Comparison of ENCODE assay signal across 12 mouse cellular contexts in the genomic region with DNA sequence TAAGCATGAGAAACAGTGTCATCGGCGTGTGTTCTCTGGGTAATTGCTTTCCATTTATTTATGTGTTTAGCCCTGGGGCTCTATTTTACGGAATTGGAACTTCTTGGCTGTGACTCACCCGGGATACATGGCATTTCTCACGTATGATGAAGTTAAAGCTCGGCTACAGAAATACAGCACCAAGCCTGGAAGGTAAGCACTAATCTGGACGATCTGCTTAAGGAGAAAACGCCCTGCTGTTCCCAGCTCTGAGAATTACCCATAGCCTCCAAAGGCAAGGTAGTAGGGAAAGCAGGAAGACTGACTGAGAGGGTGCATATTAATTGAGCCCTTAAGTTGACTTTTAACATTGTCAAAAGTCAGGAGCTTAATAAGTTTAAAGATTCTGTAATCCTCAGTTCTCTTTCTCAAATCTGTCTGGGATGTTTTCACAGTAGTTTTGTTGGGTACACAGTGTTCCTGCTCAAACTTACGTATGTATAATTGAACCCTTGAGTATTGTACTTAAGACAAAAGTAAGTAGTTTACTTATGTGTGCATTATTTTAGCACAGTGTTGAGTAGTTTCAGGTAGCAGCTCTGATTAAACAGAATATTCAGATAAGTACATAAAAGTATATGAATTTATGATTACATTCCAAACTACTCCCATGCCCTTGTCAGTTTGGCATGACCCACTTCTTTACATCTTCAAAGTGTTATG.
"Had no signal": no experiment of that assay in that cellular context is flagged by ENCODE, and none has a peak within 500 bp of the region (broad histone marks: within the 10 kb centered on the region; RNA-seq: fewer than 3 reads in every experiment).

No protein-coding gene starts in this region.

- H3K36me3 ChIP-seq: limb, embryonic 15.5 days; liver, embryonic 12.5 days; stomach, embryonic 15.5 days had no signal

- DNase-seq: kidney, postnatal 14 days; lung, embryonic 14.5 days; retina, postnatal 1 day; right cerebral cortex, postnatal 4 days; spleen, adult 18-20 months; thymus, postnatal 36 days had no signal

- H3K27ac ChIP-seq: intestine, embryonic 15.5 days; liver, embryonic 12.5 days; midbrain, embryonic 12.5 days; neural tube, embryonic 13.5 days; stomach, embryonic 15.5 days had no signal

- H3K4me3 ChIP-seq: intestine, embryonic 15.5 days; limb, embryonic 15.5 days; liver, embryonic 12.5 days; midbrain, embryonic 12.5 days; neural tube, embryonic 13.5 days; stomach, embryonic 15.5 days had no signal

- ATAC-seq: liver, embryonic 12.5 days had no signal

- H3K27me3 ChIP-seq: intestine, embryonic 15.5 days; limb, embryonic 15.5 days; liver, embryonic 12.5 days; midbrain, embryonic 12.5 days; neural tube, embryonic 13.5 days; stomach, embryonic 15.5 days had no signal

- H3K4me1 ChIP-seq: intestine, embryonic 15.5 days; liver, embryonic 12.5 days; stomach, embryonic 15.5 days had no signal

- H3K4me2 ChIP-seq: intestine, embryonic 15.5 days; limb, embryonic 15.5 days; liver, embryonic 12.5 days; lung, embryonic 14.5 days; midbrain, embryonic 12.5 days; neural tube, embryonic 13.5 days; stomach, embryonic 15.5 days had no signal

- H3K9ac ChIP-seq: intestine, embryonic 15.5 days; limb, embryonic 15.5 days; liver, embryonic 12.5 days; lung, embryonic 14.5 days; midbrain, embryonic 12.5 days; neural tube, embryonic 13.5 days; stomach, embryonic 15.5 days had no signal

- H3K9me3 ChIP-seq: intestine, embryonic 15.5 days; limb, embryonic 15.5 days; liver, embryonic 12.5 days; midbrain, embryonic 12.5 days; neural tube, embryonic 13.5 days; stomach, embryonic 15.5 days had no signal
